Mouse (Mus musculus) myocyte (in vitro differentiated cells): ENCODE measurements at regions not wholly inside any gene's neighbourhood (a gene's known extent, or its start where the extent isn't known, plus 50 kb on each side); places are given as distances from the start of the nearest gene placed in this dataset.

ENCODE experiments used
- H3K27me3 ChIP-seq: one replicate; pipeline ENCODE4 v1.6.1; 2011; ENCODE audit not compliant: control insufficient read depth, insufficient read depth, insufficient read length
- H3K36me3 ChIP-seq: one replicate; pipeline ENCODE4 v1.6.1; 2011; ENCODE audit not compliant: control insufficient read depth, insufficient read depth
- H3K4me2 ChIP-seq: one replicate; pipeline ENCODE4 v1.6.1; 2011; ENCODE audit warnings: low read depth, control low read depth
- H3K4me3 ChIP-seq: one replicate; pipeline ENCODE4 v1.5.1; 2011; ENCODE audit warnings: mild to moderate bottlenecking, control low read depth, moderate library complexity
- H3K79me2 ChIP-seq: one replicate; pipeline ENCODE4 v1.6.1; 2011; ENCODE audit not compliant: control insufficient read depth, insufficient read depth
- H3ac ChIP-seq: one replicate; pipeline ENCODE4 v1.6.1; 2011; ENCODE audit not compliant: control insufficient read depth, insufficient read length
- CEBPB ChIP-seq: IDR thresholded peaks from 2 replicates; pipeline ENCODE4 v1.6.1; 2011; ENCODE audit warnings: mild to moderate bottlenecking, moderate library complexity; ENCODE audit not compliant: poor library complexity, insufficient read depth, severe bottlenecking
- E2F4 ChIP-seq: IDR thresholded peaks from one replicate; pipeline ENCODE4 v1.6.1; 2011; ENCODE audit warnings: mild to moderate bottlenecking, control low read depth, moderate library complexity; ENCODE audit not compliant: insufficient read depth
- MAX ChIP-seq: IDR thresholded peaks from one replicate; pipeline ENCODE4 v1.6.1; 2011; ENCODE audit warnings: low read depth, mild to moderate bottlenecking, control low read depth
- MYOD1 ChIP-seq, 3 experiments: IDR thresholded peaks; one replicate each; pipeline ENCODE4 v1.6.1; 2011; ENCODE audit warnings: control low read depth in 2 of 3, low read depth in 2 of 3, mild to moderate bottlenecking in 2 of 3, moderate library complexity in 1 of 3; ENCODE audit not compliant: insufficient read length in 2 of 3, control insufficient read depth in 1 of 3
- MYOG ChIP-seq, 3 experiments: IDR thresholded peaks; one replicate each; pipeline ENCODE4 v1.6.1; 2011; ENCODE audit warnings: control low read depth in 2 of 3, low read depth in 2 of 3, mild to moderate bottlenecking in 2 of 3; ENCODE audit not compliant: insufficient read length in 2 of 3, control insufficient read depth in 1 of 3, insufficient read depth in 1 of 3
- POLR2A ChIP-seq: IDR thresholded peaks from one replicate; pipeline ENCODE4 v1.6.1; 2011; ENCODE audit warnings: low read depth, mild to moderate bottlenecking, control low read depth, moderate library complexity; ENCODE audit not compliant: insufficient read length
- POLR2AphosphoS2 ChIP-seq: IDR thresholded peaks from one replicate; pipeline ENCODE4 v1.6.1; 2011; ENCODE audit warnings: low read depth, control low read depth; ENCODE audit not compliant: insufficient read length
- REST ChIP-seq: IDR thresholded peaks from one replicate; pipeline ENCODE4 v1.6.1; 2011; ENCODE audit warnings: mild to moderate bottlenecking, control low read depth, moderate library complexity; ENCODE audit not compliant: insufficient read depth, insufficient read length
- SRF ChIP-seq: IDR thresholded peaks from one replicate; pipeline ENCODE4 v1.6.1; 2011; ENCODE audit warnings: low read depth; ENCODE audit not compliant: control insufficient read depth, insufficient read length
- TCF12 ChIP-seq: IDR thresholded peaks from one replicate; pipeline ENCODE4 v1.6.1; 2011; ENCODE audit warnings: mild to moderate bottlenecking, control low read depth; ENCODE audit not compliant: poor library complexity, insufficient read depth, severe bottlenecking
- TCF3 ChIP-seq: IDR thresholded peaks from one replicate; pipeline ENCODE4 v1.6.1; 2011; ENCODE audit warnings: low read depth, control low read depth; ENCODE audit not compliant: insufficient read length
- USF1 ChIP-seq: IDR thresholded peaks from one replicate; pipeline ENCODE4 v1.6.1; 2011; ENCODE audit warnings: low read depth, mild to moderate bottlenecking, control low read depth, moderate library complexity

GRCm38 (mm10) chr9:41334462-41335241, 173.2 kb upstream of the Ubash3b start:
- Histone ChIP-seq H3K4me2 (no peak overlapping the region), H3K36me3 (no peaks in the 10 kb centered on the region), H3K4me3 (no peak overlapping the region), H3K79me2 (no peaks in the 10 kb centered on the region), H3ac (no peak overlapping the region), H3K27me3 (no peaks in the 10 kb centered on the region)
- TF ChIP-seq USF1: no peak
- no peak for TF ChIP-seq POLR2AphosphoS2
- no peak for TF ChIP-seq TCF3
- no peak for TF ChIP-seq MYOD1 (IDR thresholded peaks at IDR 0.05; ENCODE audit: control insufficient read depth in 1 of 3, insufficient read length in 2 of 3, low read depth in 2 of 3)
- TF ChIP-seq SRF: no peak

GRCm38 (mm10) chr9:41333526-41333925, 172.0 kb upstream of the Ubash3b start:
- Histone ChIP-seq H3ac (no peak overlapping the region), H3K27me3 (no peaks in the 10 kb centered on the region), H3K4me3 (no peak overlapping the region), H3K36me3 (no peaks in the 10 kb centered on the region), H3K4me2 (no peak overlapping the region), H3K79me2 (no peaks in the 10 kb centered on the region)
- no peak for TF ChIP-seq TCF12
- no peak for TF ChIP-seq USF1
- TF ChIP-seq MYOG (IDR thresholded peaks at IDR 0.05; ENCODE audit: control insufficient read depth in 1 of 3, insufficient read depth in 1 of 3, insufficient read length in 2 of 3, low read depth in 2 of 3): no peak
- TF ChIP-seq E2F4: no peak
- TF ChIP-seq POLR2A: no peak
- TF ChIP-seq MAX: no peak
- no peak for TF ChIP-seq CEBPB
- no peak for TF ChIP-seq MYOD1 (IDR thresholded peaks at IDR 0.05; ENCODE audit: control insufficient read depth in 1 of 3, insufficient read length in 2 of 3, low read depth in 2 of 3)
- no peak for TF ChIP-seq TCF3
- TF ChIP-seq POLR2AphosphoS2: no peak
- TF ChIP-seq SRF: no peak
- TF ChIP-seq REST: no peak

DNA sequence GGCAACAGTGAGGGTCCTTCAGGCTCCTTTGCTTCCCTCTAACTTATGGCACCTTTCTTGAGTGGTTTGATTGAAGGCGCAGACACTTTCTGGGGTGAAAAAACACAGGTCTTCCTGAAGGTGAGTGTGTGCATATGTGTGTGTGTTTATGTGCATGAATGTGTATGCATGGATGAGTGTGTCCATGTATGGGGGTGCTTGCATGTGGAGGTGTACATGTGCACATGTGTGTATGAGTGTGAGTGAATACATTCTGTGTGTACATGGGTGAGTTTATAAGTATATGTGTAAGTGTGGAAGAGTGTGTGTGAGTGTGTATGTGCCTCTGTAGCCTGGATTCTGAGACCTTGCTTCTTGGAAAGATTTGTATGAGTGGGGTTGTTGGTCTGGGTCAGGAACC, 167.5 kb upstream of the Ubash3b start:
- H3ac ChIP-seq: no peak overlapping the region
- H3K4me3 ChIP-seq: no peak overlapping the region
- H3K4me2 ChIP-seq: no peak overlapping the region
- TF ChIP-seq CEBPB: no peak
- TF ChIP-seq TCF3: no peak
- no peak for TF ChIP-seq TCF12
- TF ChIP-seq MYOG (IDR thresholded peaks at IDR 0.05; ENCODE audit: control insufficient read depth in 1 of 3, insufficient read depth in 1 of 3, insufficient read length in 2 of 3, low read depth in 2 of 3): no peak
- TF ChIP-seq MAX: no peak
- no peak for TF ChIP-seq MYOD1 (IDR thresholded peaks at IDR 0.05; ENCODE audit: control insufficient read depth in 1 of 3, insufficient read length in 2 of 3, low read depth in 2 of 3)
- no peak for TF ChIP-seq POLR2A
- TF ChIP-seq USF1: no peak
- no peak for TF ChIP-seq POLR2AphosphoS2
- TF ChIP-seq REST: no peak
- TF ChIP-seq SRF: no peak
- no peaks in the 10 kb centered on the region for H3K27me3 ChIP-seq
- H3K36me3 ChIP-seq: no peaks in the 10 kb centered on the region
- H3K79me2 ChIP-seq: no peaks in the 10 kb centered on the region

DNA sequence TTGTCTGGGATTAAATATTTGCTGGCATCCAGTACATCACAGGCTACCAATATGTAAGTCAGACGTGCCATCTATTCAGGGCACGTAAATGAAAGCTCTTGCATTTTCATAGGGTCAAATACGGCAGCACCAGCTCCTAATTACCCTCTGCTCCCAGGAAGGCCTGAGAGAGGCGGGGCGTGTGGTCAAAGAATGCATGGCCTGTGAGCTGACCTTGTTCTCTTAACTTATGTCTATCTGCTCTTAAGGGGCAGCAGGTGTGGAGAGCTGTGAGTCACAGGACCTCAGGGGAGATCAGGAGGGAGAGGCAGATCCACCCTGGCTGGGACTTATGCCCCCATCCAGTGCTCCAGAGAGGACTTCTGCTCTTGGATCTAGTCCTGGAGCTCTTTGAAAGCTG, 167.0 kb upstream of the Ubash3b start:
- TF ChIP-seq CEBPB (no peak), POLR2A (no peak), TCF12 (no peak), REST (no peak), MYOD1 (IDR thresholded peaks at IDR 0.05; ENCODE audit: control insufficient read depth in 1 of 3, insufficient read length in 2 of 3, low read depth in 2 of 3) (no peak), MAX (no peak), USF1 (no peak), MYOG (IDR thresholded peaks at IDR 0.05; ENCODE audit: control insufficient read depth in 1 of 3, insufficient read depth in 1 of 3, insufficient read length in 2 of 3, low read depth in 2 of 3) (no peak), POLR2AphosphoS2 (no peak), SRF (no peak), E2F4 (no peak), TCF3 (no peak)
- Histone ChIP-seq H3K27me3 (no peaks in the 10 kb centered on the region), H3K4me3 (no peak overlapping the region), H3K36me3 (no peaks in the 10 kb centered on the region), H3K79me2 (no peaks in the 10 kb centered on the region), H3ac (no peak overlapping the region), H3K4me2 (peak overlapping the region; percentile 16)

- Histone ChIP-seq H3K79me2 (no peaks in the 10 kb centered on the region), H3K4me3 (no peak overlapping the region), H3K36me3 (no peaks in the 10 kb centered on the region), H3K4me2 (peak overlapping the region; percentile 45), H3K27me3 (no peaks in the 10 kb centered on the region), H3ac (no peak overlapping the region)
- TF ChIP-seq USF1 (no peak), CEBPB (no peak), POLR2AphosphoS2 (no peak), TCF12 (no peak), SRF (no peak), MYOG (IDR thresholded peaks at IDR 0.05; ENCODE audit: control insufficient read depth in 1 of 3, insufficient read depth in 1 of 3, insufficient read length in 2 of 3, low read depth in 2 of 3) (no peak), MYOD1 (IDR thresholded peaks at IDR 0.05; ENCODE audit: control insufficient read depth in 1 of 3, insufficient read length in 2 of 3, low read depth in 2 of 3) (no peak), TCF3 (no peak), REST (no peak), MAX (no peak), POLR2A (no peak), E2F4 (no peak)
These were observed 166.6 kb upstream of the Ubash3b start for GRCm38 (mm10) chr9:41328056-41328455.
